Mouse (Mus musculus) cerebellum, adult 9-10 months (tissue): ENCODE measurements at regions not wholly inside any gene's neighbourhood (a gene's known extent, or its start where the extent isn't known, plus 50 kb on each side); places are given as distances from the start of the nearest gene placed in this dataset.

ENCODE experiments used
- DNase-seq: peaks from one replicate; pipeline ENCODE4 v3.0.0; 2022

GRCm38 (mm10) chr3:130883319-130883718, 153.1 kb upstream of the Rpl34 start:
- DNase-seq = no peak

DNA sequence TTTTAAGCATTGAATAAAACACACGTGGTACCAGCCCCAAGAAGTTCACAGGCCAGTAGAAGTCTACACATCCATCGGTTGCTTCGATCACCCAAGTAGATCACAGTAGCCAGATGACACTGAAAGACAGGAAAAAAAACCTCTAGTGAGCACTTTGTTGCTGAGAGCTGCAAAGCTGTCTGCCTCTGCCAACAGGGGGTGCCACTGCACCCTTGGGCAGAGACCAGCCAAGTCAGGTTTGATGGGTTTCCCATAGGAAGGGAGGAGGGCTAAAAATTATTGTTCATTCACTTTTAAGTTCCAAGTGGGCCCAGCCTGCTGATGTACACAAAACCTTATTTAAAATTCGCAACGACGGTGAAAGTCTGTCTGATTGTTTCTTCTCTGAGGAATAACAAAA, 150.3 kb upstream of the Rpl34 start:
- no peak for DNase-seq

DNA sequence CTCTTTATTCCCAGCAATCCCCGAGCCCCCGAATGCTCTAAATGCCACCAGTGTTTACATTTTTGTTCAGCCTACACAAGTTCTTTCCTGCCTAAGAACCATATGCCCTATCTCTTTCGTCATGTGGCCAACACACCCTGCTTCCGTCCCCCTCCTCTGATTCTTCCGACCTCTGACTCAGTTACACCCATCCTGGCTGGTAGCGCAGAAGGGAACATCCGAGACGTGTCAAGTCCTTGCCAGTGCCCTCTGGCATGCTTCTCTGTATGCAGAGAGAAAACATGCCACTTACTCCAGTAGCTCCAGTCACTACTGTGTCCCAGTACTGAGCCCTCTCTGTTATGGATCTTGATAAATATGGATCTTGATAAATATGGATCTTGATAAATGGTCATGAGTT, 149.3 kb upstream of the Rpl34 start:
- DNase-seq = no peak

DNA sequence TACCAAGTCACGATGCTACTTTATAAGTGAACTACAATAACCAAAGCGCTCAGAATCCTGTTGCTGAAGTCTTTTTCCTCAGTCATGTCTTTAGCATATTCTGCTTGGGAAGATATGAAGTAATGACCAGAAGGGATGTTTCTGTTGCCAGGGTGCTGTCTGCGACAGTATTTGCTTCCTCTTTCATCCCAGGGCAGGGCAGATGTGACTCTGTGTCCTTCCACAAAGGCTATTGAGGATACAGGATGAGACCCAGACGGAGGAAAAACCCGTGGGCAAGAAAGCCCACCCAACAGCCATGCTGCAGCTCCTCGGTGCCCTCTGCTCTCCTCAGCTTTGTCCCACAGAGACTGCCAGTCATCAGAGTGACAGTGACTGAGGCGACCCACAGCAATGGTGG, 148.6 kb upstream of the Rpl34 start:
- no peak for DNase-seq

- no peak for DNase-seq
These were observed 147.8 kb upstream of the Rpl34 start for GRCm38 (mm10) chr3:130877981-130878380.

- no peak for DNase-seq
These were observed 143.5 kb upstream of the Rpl34 start for GRCm38 (mm10) chr3:130873745-130874144.

- DNase-seq = no peak
These were observed 136.9 kb upstream of the Rpl34 start for GRCm38 (mm10) chr3:130866952-130867632.

- no peak for DNase-seq
These were observed 134.6 kb upstream of the Rpl34 start for GRCm38 (mm10) chr3:130864783-130865182.

DNA sequence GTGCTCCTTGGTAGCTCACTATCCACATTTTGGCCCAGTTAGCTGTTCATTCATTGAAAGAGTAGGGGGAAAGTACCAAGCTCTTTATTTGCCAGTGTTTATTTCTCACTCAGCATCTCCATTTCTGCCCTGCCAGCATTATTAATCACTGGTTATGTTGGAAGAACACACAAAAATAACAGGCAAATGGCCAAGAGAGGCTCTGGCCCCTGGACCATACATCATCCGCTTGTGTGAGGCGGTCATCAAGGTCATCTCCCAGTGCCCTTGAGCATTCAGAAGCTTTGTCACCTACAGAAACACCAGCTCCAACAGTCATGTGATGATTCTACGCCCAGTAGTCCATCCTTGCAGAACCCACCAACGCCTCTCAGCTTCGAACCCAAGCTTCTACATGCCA, 133.2 kb upstream of the Rpl34 start:
- DNase-seq = no peak

DNA sequence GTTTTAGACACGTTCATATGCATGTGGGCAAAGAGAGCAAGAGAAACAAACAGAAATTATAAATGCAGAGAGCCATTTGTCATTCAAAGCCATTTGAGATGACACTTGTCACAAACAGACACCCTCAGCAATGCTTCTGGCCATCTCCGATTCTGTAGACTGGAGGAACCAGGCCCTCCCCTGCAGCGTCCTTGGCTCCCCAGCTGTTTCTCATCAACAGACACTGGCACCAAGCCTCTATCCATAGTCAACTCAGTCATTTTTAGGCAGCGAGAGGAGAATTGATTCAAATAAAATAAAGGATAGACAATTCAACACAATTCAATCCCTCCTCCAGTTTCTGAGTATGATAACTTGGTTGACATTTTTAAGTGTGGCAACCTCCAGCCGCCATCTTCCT, 130.1 kb upstream of the Rpl34 start:
- DNase-seq = no peak

DNA sequence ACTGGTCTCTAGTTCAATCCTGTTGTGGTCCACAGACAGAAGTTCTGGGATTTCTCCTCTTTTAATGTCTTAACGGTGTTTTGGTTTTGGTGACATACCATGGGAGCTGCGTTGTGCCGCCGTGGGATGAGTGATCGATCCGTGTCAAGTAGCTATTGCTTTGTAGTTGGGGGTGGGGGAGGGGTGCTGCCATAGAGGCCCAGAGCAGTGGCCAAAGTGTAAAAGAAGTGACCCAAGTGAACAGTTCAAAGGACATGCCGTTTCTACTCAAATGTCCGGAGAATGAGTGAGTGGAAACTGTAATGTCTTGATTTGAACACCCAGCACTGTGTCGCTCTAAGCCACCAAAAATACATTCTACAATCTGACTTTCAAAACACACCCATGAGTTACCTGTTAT, 123.7 kb upstream of the Rpl34 start:
- no peak for DNase-seq

DNA sequence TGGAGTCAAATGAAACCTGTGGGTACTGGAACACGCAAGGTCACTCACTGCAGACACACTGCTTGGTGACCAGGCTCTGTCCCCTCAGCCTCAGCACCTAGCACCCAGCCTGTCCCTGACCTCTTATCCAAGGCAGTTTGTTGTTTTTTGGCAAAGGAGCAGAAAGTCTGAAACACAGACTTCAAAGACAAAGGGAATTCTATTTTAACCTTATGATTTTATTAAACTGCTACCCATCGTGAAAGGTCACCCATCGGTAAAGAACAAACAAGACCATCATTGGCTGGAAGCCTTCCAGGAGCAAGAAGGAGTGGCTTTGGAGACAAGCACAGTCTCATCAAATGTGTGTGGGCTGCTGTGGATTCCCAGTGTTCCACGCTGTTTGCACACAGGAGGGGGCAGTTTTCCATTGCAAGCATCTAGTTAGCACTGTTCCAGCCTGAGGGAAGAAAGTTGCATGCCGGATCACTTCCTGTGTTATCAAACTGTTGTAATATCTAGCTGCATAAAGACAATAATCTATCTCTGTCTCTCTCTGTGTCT, 120.6 kb upstream of the Rpl34 start:
- DNase-seq = no peak

DNA sequence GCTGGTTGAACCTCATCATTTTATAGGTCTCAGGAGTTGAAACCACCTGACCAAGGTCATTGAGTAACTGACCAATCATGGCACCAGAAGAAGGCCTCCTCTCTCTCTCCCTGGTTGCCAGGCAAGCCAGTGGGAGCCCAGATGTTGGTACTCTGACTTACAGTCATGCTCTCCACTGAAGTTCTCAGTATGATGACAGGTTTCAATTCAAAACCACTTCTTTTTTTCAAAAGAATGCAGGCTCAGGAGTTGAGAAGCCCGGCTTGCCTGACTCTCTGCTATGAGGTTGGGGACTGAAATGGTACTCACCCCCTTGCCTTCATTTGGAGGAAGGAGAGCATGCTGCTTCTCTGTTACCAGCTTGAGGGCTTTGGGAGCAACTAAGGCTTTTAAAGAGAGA, 111.6 kb upstream of the Rpl34 start:
- DNase-seq = no peak

GRCm38 (mm10) chr3:130839924-130840440, 109.8 kb upstream of the Rpl34 start:
- DNase-seq = no peak

DNA sequence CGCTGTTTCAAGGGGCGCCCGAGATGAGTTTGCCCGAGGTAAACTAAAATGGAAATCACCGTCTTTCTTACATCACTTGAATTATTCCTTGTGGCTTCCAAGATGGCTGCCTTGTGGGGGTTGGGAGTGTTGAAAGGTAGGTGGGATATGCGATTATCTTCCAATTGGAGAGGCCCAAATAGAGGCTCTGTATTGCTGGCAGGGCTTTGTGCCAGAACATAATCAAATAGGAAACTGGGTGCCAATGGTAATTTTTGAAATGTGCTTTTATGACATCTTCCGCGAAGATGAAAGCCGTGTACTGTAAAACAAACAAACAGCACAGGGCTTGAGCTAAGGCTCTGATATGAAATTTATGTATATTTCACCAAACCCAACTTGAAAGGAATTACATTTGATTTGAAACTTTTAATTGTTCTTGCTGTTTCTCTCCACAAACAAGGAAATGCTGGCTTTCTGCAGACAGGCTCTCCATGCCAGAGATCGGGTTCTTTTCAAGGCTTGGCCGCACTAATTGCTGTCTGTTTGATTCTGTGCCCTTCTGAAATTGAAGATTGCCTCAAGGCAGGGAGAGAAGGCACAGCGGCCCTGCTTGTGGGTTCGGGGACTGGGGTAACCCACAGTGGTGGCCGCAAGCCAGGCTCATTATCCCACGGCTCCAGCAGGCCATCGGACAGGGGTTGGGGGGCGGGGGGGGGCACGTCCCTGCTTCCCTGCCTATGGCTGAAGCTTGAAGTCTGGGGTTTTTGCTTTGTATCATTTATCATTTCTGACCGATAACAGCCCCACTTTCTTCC, 108.6 kb upstream of the Rpl34 start:
- DNase-seq = no peak

DNA sequence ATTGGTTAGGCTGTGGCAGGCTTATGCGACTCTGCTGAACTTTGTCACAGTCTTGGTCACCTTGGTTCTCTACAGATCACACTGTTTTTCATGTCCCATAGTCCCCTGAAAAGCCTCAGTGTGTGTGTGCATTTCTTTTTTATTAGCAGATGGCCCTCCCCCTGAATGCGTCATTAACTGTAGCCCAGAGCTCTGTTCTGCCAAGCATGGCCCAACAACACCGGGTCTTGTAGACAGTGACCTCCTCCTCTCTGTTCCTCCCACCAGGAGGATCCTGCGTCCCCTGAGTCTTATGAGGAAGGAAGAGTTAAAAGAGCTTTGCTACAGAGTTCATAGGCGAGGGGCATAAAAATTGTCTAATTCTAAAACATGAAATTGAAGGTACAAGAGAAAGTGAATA, 103.5 kb upstream of the Rpl34 start:
- DNase-seq = no peak

DNA sequence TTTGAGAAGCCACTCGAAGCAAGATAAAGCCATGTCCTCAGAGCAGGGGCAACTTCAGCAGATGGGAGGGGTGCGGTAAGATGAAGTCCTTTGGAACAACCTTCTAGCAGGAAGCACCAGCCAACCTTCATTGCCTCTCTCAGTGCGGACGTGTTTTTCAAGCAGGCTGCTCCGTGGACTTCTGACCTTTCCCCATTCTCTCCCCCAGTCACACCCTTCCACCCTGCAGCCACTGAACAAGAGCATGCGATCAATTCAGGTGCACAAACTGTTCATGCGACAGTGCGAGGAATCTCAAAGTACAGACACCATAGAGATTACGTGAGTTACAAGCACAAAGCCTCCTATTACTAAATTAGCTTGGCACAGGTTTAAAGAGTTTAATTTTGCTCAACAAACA, 102.9 kb upstream of the Rpl34 start:
- DNase-seq = no peak

DNA sequence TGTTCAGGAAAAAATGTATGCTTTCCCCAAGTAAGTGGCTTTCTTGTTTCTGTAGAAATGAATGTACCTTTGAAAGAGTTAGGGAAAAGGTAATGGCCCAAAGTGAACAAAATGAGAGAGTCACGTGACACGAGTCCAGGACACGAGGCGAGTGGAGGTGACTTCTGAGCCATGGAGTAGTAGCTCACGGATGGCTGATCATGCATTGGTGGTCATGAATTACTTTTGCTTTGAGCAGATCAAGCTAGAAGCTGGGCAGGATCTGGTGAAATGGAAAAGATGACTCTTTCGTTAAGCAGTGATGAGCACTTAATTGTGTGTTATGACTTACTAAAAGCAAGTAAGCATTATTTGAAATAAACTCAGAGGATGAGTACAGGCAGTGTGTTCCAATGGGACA, 101.6 kb upstream of the Rpl34 start:
- no peak for DNase-seq

DNA sequence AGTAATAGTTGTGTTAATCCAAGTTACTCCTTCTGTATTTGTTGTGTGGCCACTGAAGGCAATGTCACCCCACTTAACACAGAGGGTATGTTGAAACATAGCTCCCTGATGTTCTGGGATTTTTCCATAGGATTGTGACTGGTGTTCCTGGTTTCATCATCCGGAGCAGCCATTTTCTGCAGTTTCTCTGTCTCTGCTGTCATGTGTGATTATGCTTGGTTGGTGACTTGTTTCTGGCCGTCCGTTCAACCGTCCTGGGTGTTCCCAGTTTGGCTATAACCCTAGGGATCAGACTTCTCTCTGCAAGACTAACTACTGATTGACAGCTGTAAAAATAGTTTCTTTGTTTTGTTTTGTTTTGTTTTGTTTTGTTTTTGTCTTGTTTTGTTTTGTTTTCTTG, 98.1 kb upstream of the Rpl34 start:
- DNase-seq = no peak

DNA sequence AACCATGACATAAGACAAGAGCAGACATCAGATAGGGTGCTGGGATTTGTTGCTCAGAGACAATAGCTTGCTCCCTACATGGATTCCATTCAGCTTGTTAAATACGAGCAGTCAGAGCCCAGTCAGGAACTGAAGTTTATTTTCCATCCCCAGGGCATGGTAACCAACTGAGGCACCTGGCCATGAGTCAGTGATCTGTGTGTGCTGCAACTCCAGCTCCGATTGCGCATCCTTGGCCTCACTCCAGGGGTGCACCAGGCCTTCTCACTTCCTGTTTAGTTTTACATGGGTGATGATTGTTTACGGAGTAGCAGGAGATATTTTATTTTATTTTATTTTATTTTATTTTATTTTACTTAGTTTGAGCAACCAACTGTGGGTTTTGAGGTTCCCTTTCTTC, 97.7 kb upstream of the Rpl34 start:
- DNase-seq = no peak

GRCm38 (mm10) chr3:130827021-130827420, 96.8 kb upstream of the Rpl34 start:
- DNase-seq = no peak

DNA sequence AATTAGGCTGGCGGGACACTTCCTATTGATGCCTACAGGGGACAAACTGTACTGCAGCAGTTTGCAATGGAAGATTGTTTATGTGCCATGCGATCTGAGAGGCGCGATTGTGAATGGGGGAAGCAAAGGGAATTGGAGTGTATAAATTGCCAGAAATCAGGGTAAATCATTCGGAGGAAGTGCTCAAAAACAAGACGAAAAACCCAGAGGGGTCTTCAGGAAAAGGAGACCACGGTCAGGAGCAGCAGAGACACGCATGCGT, 89.6 kb upstream of the Rpl34 start:
- no peak for DNase-seq

GRCm38 (mm10) chr3:130819031-130819836, 89.0 kb upstream of the Rpl34 start:
- DNase-seq = no peak
